In the genomic region with DNA sequence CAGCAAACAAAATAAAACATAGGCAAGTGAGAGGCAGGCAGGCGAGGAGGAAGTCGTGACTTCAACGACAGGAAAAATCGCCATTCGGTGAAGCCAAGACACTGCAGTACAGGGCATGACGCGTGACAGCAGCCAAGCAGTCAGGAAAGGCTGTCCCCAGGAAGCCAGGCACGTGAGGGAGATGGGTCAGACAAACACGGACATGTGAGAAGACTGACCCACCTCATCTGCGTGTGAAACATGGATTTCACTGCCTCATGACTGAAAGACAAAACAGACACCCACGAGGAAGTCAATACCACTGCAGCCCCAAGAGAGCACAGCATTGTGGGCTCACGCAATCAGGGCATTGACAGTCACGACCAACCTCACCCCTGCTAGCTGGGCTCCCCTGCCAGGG, we compare ENCODE assay signal across 38 mouse cellular contexts. TPM values are rescaled to one million over a fixed set of nuclear protein-coding genes. Genes with fewer than 3 reads are reported as not detected.
DNase-seq lines count a peak whose midpoint lies in the region; ATAC-seq lines count a peak whose summit lies in the region.
"Had no signal": no experiment of that assay in that cellular context is flagged by ENCODE, and none has a peak within 500 bp of the region (broad histone marks: within the 10 kb centered on the region; RNA-seq: fewer than 3 reads in every experiment).

No protein-coding gene starts in this region.

- peak overlapping the region; percentile 10 for H3K4me3 ChIP-seq in megakaryocyte, embryonic 14.5 days (replicated peaks)
- H3K4me3 ChIP-seq in liver, embryonic 16.5 days (ENCODE audit: low read depth, low read length): no peak overlapping the region
- no peak overlapping the region for H3K4me3 ChIP-seq in hindbrain, embryonic 14.5 days (replicated peaks; ENCODE audit: low read length)
- H3K4me3 ChIP-seq: embryonic facial prominence, embryonic 12.5 days; gastrocnemius, adult 2 months; hindbrain, embryonic 12.5 days; kidney, embryonic 15.5 days; layer of hippocampus, adult 2 months; midbrain, embryonic 10.5 days; midbrain, embryonic 15.5 days; neural tube, embryonic 15.5 days had no signal

- no peak overlapping the region for H3K4me2 ChIP-seq in liver, embryonic 16.5 days (ENCODE audit: low read depth, low read length)
- no peak overlapping the region for H3K4me2 ChIP-seq in hindbrain, embryonic 14.5 days (replicated peaks)
- H3K4me2 ChIP-seq: embryonic facial prominence, embryonic 12.5 days; hindbrain, embryonic 12.5 days; kidney, embryonic 15.5 days; midbrain, embryonic 15.5 days; neural tube, embryonic 15.5 days had no signal

- H3K9me3 ChIP-seq in megakaryocyte, embryonic 14.5 days: no peaks in the 10 kb centered on the region
- H3K9me3 ChIP-seq in liver, embryonic 16.5 days (replicated peaks; ENCODE audit: control insufficient read depth, low read length): no peaks in the 10 kb centered on the region
- no peaks in the 10 kb centered on the region for H3K9me3 ChIP-seq in hindbrain, embryonic 14.5 days (ENCODE audit: control insufficient read depth, low read length)
- H3K9me3 ChIP-seq: embryonic facial prominence, embryonic 12.5 days; hindbrain, embryonic 12.5 days; kidney, embryonic 15.5 days; midbrain, embryonic 10.5 days; midbrain, embryonic 15.5 days; neural tube, embryonic 15.5 days had no signal

- peak; percentile 52 for DNase-seq in ZHBTc4 (ENCODE audit: low read depth, low spot score)
- no peak for DNase-seq in hindbrain, embryonic 14.5 days (ENCODE audit: low spot score)
- DNase-seq in kidney, postnatal 4 days: no peak
- DNase-seq: adrenal gland, postnatal 25 days; B cell, adult 2 months; cerebellum, adult 11-12 months; cerebellum, adult 9-11 months; embryo, embryonic 11 days; gastrocnemius, adult 2 months; gastrocnemius, postnatal 36 days; heart, postnatal 36 days; kidney, adult 18-20 months; kidney, postnatal 25 days; layer of hippocampus, postnatal 36 days; left cerebral cortex, postnatal 4 days; lung, adult 2 months; lung, postnatal 10 days; retina, postnatal 1 day; right cerebral cortex, postnatal 4 days; thymus, adult 2 months; thymus, postnatal 36 days had no signal

- ATAC-seq in megakaryocyte, adult 5-6 weeks (ENCODE audit: poor library complexity, severe bottlenecking): no peak
- no peak; the same call in 1 of the 2 replicates for ATAC-seq in liver, embryonic 16.5 days (ENCODE audit: low read depth)
- ATAC-seq in hindbrain, embryonic 14.5 days (ENCODE audit: low FRiP score): no peak
- ATAC-seq: forebrain, embryonic 14.5 days; midbrain, embryonic 15.5 days; Patski had no signal

- H3K27me3 ChIP-seq in megakaryocyte, embryonic 14.5 days (replicated peaks): peaks cover 15% of the 10 kb centered on the region
- H3K27me3 ChIP-seq in liver, embryonic 16.5 days (ENCODE audit: control insufficient read depth, insufficient read depth, low read depth, low read length): no peaks in the 10 kb centered on the region
- no peaks in the 10 kb centered on the region for H3K27me3 ChIP-seq in hindbrain, embryonic 14.5 days (ENCODE audit: control insufficient read depth, insufficient read depth, low read length)
- H3K27me3 ChIP-seq: embryonic facial prominence, embryonic 12.5 days; hindbrain, embryonic 12.5 days; kidney, embryonic 15.5 days; midbrain, embryonic 15.5 days; neural tube, embryonic 15.5 days; Patski had no signal

- 43% methylated on average over 13 of the region's 13 CpGs for WGBS in liver, embryonic 16.5 days (ENCODE audit: insufficient replicate concordance)
- 79% methylated on average over 13 of the region's 13 CpGs for WGBS in hindbrain, embryonic 14.5 days

- H3K36me3 ChIP-seq in megakaryocyte, embryonic 14.5 days (replicated peaks; ENCODE audit: low read length): no peaks in the 10 kb centered on the region
- no peaks in the 10 kb centered on the region for H3K36me3 ChIP-seq in liver, embryonic 16.5 days (ENCODE audit: control insufficient read depth, insufficient read depth)
- no peaks in the 10 kb centered on the region for H3K36me3 ChIP-seq in hindbrain, embryonic 14.5 days (replicated peaks; ENCODE audit: control insufficient read depth, insufficient read depth)
- H3K36me3 ChIP-seq: embryonic facial prominence, embryonic 12.5 days; hindbrain, embryonic 12.5 days; kidney, embryonic 15.5 days; midbrain, embryonic 10.5 days; midbrain, embryonic 15.5 days; neural tube, embryonic 15.5 days had no signal

- H3K27ac ChIP-seq in liver, embryonic 16.5 days (ENCODE audit: low read length): peak overlapping the region; percentile 37
- H3K27ac ChIP-seq in hindbrain, embryonic 14.5 days: no peak overlapping the region
- H3K27ac ChIP-seq: embryonic facial prominence, embryonic 12.5 days; gastrocnemius, adult 2 months; hindbrain, embryonic 12.5 days; kidney, embryonic 15.5 days; layer of hippocampus, adult 2 months; macrophage; midbrain, embryonic 10.5 days; midbrain, embryonic 15.5 days; neural tube, embryonic 15.5 days had no signal

- no peak overlapping the region for H3K9ac ChIP-seq in liver, embryonic 16.5 days (ENCODE audit: low read depth, low read length)
- H3K9ac ChIP-seq in hindbrain, embryonic 14.5 days: no peak overlapping the region
- H3K9ac ChIP-seq: embryonic facial prominence, embryonic 12.5 days; hindbrain, embryonic 12.5 days; kidney, embryonic 15.5 days; midbrain, embryonic 15.5 days; neural tube, embryonic 15.5 days had no signal

- H3K4me1 ChIP-seq in megakaryocyte, embryonic 14.5 days: peaks cover 6% of the 10 kb centered on the region; the same call in 1 of the 2 replicates
- no peaks in the 10 kb centered on the region for H3K4me1 ChIP-seq in liver, embryonic 16.5 days (ENCODE audit: control insufficient read depth, low read depth, low read length)
- no peaks in the 10 kb centered on the region for H3K4me1 ChIP-seq in hindbrain, embryonic 14.5 days (replicated peaks; ENCODE audit: control insufficient read depth, insufficient read depth, low read length)
- H3K4me1 ChIP-seq: embryonic facial prominence, embryonic 12.5 days; hindbrain, embryonic 12.5 days; kidney, embryonic 15.5 days; midbrain, embryonic 10.5 days; midbrain, embryonic 15.5 days; neural tube, embryonic 15.5 days had no signal

RNA-seq across cellular contexts. Expression of a gene that starts 35.5 kb away (rescaled TPM):
- polyA plus RNA-seq in megakaryocyte, embryonic 14.5 days (2012; ENCODE audit: insufficient read depth, low replicate concordance): not detected in 2 replicates
- total RNA-seq in megakaryocyte, adult 5-6 weeks (2015): not detected in 2 replicates
- not detected in 2 replicates for total RNA-seq in megakaryocyte, adult 5-6 weeks (2017)
- polyA plus RNA-seq in liver, embryonic 16.5 days (2015; fragmentation: Nextera tagmentation; extraction: Ambion mirVana): 679 TPM in 2 replicates
- polyA plus RNA-seq in hindbrain, embryonic 14.5 days (2014; fragmentation: Nextera tagmentation; extraction: Ambion mirVana): not detected in 2 replicates
- total RNA-seq: adrenal gland, adult 18-20 months; adrenal gland, postnatal 25 days; gastrocnemius, adult 2 months; gastrocnemius, postnatal 36 days; heart, adult 8-10 months; heart, postnatal 36 days; layer of hippocampus, adult 2 months; layer of hippocampus, postnatal 36 days; left cerebral cortex, postnatal 4 days; MEL had no signal
- polyA plus RNA-seq: embryonic facial prominence, embryonic 12.5 days; forebrain, embryonic 14.5 days; heart, embryonic 14.5 days; hindbrain, embryonic 12.5 days; macrophage; midbrain, embryonic 10.5 days; neural tube, embryonic 15.5 days; Patski had no signal

RNA-seq across cellular contexts. Expression of a gene that starts 36.4 kb away (rescaled TPM):
- 19.3 and 76.1 TPM in 2 replicates for polyA plus RNA-seq in megakaryocyte, embryonic 14.5 days (2012; ENCODE audit: insufficient read depth, low replicate concordance)
- total RNA-seq in megakaryocyte, adult 5-6 weeks (2015): 88.0 and 114 TPM in 2 replicates
- total RNA-seq in megakaryocyte, adult 5-6 weeks (2017): 124 and 139 TPM in 2 replicates
- 23.0 and 24.5 TPM in 2 replicates for polyA plus RNA-seq in liver, embryonic 16.5 days (2015; fragmentation: Nextera tagmentation; extraction: Ambion mirVana)
- 20.5 and 21.5 TPM in 2 replicates for polyA plus RNA-seq in hindbrain, embryonic 14.5 days (2014; fragmentation: Nextera tagmentation; extraction: Ambion mirVana)

Comparison
In these comparisons a context has a peak if more than half of its experiments do, and no peak if none do; other contexts are left out.
1. RNA of a gene that starts 35.5 kb away (polyA plus RNA-seq): 679 TPM in liver, embryonic 16.5 days; not detected in megakaryocyte, embryonic 14.5 days and not detected in hindbrain, embryonic 14.5 days; every median in the first group is over 100 times any median in the second.